Mouse (Mus musculus): Measurements from ENCODE around the gene Lrrc8d. TPM values are rescaled to one million over a fixed set of nuclear protein-coding genes. Genes with fewer than 3 reads are reported as not detected.
A peak's percentile ranks its signal among the peaks of the same experiment; 100 is the strongest.

The Lrrc8d gene
- polyA plus RNA-seq, 1 experiment from 2014 or later: 19.4 TPM

- Histone ChIP-seq H3K9ac (no peak overlapping the region), H3K27me3 (no peaks in the 10 kb centered on the region), H3K4me2 (no peak overlapping the region), H3K4me1 (peaks cover 7% of the 10 kb centered on the region), H3K4me3 (no peak overlapping the region), H3K36me3 (no peaks in the 10 kb centered on the region), H3K9me3 (no peaks in the 10 kb centered on the region), H3K27ac (no peak overlapping the region)
- 81% methylated on average over 12 of the region's 12 CpGs for WGBS
- no peak for ATAC-seq (ENCODE audit: insufficient number of reproducible peaks, insufficient read depth, low FRiP score, low TSS enrichment, low read depth)
These were observed 106.2 kb downstream of the Lrrc8d start for GRCm38 (mm10) chr5:105805955-105806354.

DNA sequence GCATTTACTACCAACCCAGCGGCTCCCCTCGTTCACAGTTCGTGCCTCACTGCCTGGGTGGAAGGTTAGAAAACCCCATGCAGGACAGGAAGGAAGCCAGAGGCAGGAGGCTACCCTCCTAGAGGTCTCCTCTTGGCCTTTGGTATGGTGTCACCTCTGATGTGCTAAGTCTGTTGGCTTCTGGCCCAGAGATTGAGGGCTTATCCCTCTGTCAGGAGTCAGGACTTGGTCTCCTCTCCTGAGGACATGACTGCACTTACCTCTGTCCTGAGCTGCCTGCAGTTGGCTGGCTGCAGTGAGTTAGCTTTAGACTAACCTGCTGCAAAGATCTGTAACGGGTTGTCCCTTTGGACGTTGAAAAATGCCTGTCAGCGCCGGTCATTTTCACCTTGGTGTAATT is 107.7 kb downstream of the Lrrc8d start:
- H3K36me3 ChIP-seq: peaks cover 11% of the 10 kb centered on the region
- H3K9me3 ChIP-seq: peaks cover 7% of the 10 kb centered on the region; the same call in 1 of the 2 replicates
- H3K4me3 ChIP-seq: no peak overlapping the region
- H3K27ac ChIP-seq: no peak overlapping the region
- WGBS: 64% methylated on average over 7 of the region's 7 CpGs
- ATAC-seq (ENCODE audit: insufficient number of reproducible peaks, insufficient read depth, low FRiP score, low TSS enrichment, low read depth): no peak; the same call in 1 of the 2 replicates
- no peak overlapping the region for H3K4me2 ChIP-seq
- H3K9ac ChIP-seq: no peak overlapping the region
- 0 out of 2 replicates have a peak, but pooled peaks cover 6% of the 10 kb centered on the region for H3K4me1 ChIP-seq
- H3K27me3 ChIP-seq: no peaks in the 10 kb centered on the region

GRCm38 (mm10) chr5:105809056-105809455 is 109.3 kb downstream of the Lrrc8d start:
- peaks cover 27% of the 10 kb centered on the region for H3K36me3 ChIP-seq
- ATAC-seq (ENCODE audit: insufficient number of reproducible peaks, insufficient read depth, low FRiP score, low TSS enrichment, low read depth): no peak
- WGBS: 86% methylated on average over 11 of the region's 11 CpGs
- H3K27ac ChIP-seq: no peak overlapping the region
- H3K9ac ChIP-seq: no peak overlapping the region
- H3K4me2 ChIP-seq: no peak overlapping the region
- H3K9me3 ChIP-seq: peaks cover 12% of the 10 kb centered on the region
- H3K27me3 ChIP-seq: no peaks in the 10 kb centered on the region
- H3K4me3 ChIP-seq: no peak overlapping the region
- 0 out of 2 replicates have a peak, but pooled peaks cover 6% of the 10 kb centered on the region for H3K4me1 ChIP-seq

GRCm38 (mm10) chr5:105813036-105813435 is 113.3 kb downstream of the Lrrc8d start:
- Histone ChIP-seq H3K27me3 (no peaks in the 10 kb centered on the region), H3K9ac (no peak overlapping the region), H3K4me2 (no peak overlapping the region), H3K27ac (no peak overlapping the region), H3K36me3 (peaks cover 34% of the 10 kb centered on the region), H3K4me1 (no peaks in the 10 kb centered on the region), H3K4me3 (no peak overlapping the region), H3K9me3 (peaks cover 12% of the 10 kb centered on the region)
- ATAC-seq (ENCODE audit: insufficient number of reproducible peaks, insufficient read depth, low FRiP score, low TSS enrichment, low read depth): no peak
- 95% methylated on average over 14 of the region's 14 CpGs for WGBS

- 94% methylated on average over 10 of the region's 10 CpGs for WGBS
- no peaks in the 10 kb centered on the region for H3K4me1 ChIP-seq
- H3K27me3 ChIP-seq: no peaks in the 10 kb centered on the region
- no peak overlapping the region for H3K4me3 ChIP-seq
- H3K9ac ChIP-seq: no peak overlapping the region
- no peak overlapping the region for H3K27ac ChIP-seq
- H3K9me3 ChIP-seq: peaks cover 12% of the 10 kb centered on the region
- ATAC-seq (ENCODE audit: insufficient number of reproducible peaks, insufficient read depth, low FRiP score, low TSS enrichment, low read depth): no peak
- peaks cover 34% of the 10 kb centered on the region for H3K36me3 ChIP-seq
- H3K4me2 ChIP-seq: no peak overlapping the region
These were observed 114.2 kb downstream of the Lrrc8d start for GRCm38 (mm10) chr5:105813974-105814373.

DNA sequence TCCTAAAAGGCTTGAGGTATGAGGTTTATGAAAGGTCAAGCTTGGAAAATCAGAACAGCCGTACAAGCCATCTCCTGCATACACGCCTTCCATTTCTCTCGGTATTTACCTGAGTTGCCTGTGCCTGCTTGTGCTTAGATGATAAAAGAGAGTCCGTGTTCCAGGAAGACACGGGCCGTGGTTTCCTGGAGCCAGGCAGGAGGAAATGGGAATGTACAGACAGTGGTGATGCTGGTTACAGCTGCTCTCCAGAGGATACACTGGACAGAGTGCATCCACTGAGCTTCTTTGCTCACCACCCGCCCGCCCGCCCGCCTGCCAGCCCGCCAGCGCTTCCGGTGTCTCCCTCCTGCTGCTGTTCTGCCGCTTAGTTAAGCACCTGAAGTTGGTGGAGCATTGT is 116.3 kb downstream of the Lrrc8d start:
- 91% methylated on average over 14 of the region's 14 CpGs for WGBS
- Histone ChIP-seq H3K9me3 (peaks cover 12% of the 10 kb centered on the region), H3K27ac (no peak overlapping the region), H3K4me3 (no peak overlapping the region), H3K27me3 (no peaks in the 10 kb centered on the region), H3K4me1 (no peaks in the 10 kb centered on the region), H3K36me3 (peaks cover 34% of the 10 kb centered on the region), H3K4me2 (no peak overlapping the region), H3K9ac (no peak overlapping the region)
- ATAC-seq (ENCODE audit: insufficient number of reproducible peaks, insufficient read depth, low FRiP score, low TSS enrichment, low read depth): no peak

DNA sequence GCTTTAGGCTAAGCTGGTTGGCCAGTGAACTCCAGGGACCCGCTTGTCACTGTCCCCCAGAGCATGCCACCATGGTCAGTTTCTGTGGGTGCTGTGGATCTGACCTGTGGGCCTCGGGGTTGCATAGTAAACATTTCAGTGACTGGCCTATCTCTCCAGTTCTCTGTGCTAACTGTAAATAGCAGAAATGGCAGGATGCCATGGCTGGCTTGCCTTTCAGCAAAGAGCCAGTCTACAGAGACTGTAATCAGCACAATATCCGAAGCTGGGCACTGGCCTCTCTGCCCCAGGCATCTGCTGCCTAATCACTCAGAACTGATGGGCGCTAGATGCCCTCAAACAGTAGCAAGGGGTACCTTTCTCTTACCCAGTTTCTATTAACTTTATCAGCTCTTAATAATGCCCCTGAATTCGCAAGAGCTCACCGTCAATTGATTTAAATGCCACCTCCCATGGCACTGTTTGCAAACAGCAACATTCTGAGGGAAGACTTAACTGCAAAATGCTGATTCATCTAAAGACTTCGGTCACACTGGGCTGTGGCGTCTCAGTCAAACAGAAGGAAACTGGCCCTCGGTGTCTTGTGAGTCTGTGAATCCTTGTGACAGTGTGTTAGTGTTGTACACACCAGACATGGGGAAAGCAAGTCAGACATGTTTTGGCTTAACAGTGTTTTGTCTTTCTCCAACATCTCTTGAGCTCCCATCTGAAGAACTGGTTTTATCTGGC is 117.6 kb downstream of the Lrrc8d start:
- Histone ChIP-seq H3K4me1 (peaks cover 3% of the 10 kb centered on the region), H3K36me3 (peaks cover 24% of the 10 kb centered on the region), H3K27me3 (no peaks in the 10 kb centered on the region), H3K27ac (no peak overlapping the region), H3K9me3 (peaks cover 5% of the 10 kb centered on the region), H3K9ac (no peak overlapping the region), H3K4me3 (no peak overlapping the region), H3K4me2 (no peak overlapping the region)
- no peak for ATAC-seq (ENCODE audit: insufficient number of reproducible peaks, insufficient read depth, low FRiP score, low TSS enrichment, low read depth)
- WGBS: 85% methylated on average over 9 of the region's 9 CpGs

DNA sequence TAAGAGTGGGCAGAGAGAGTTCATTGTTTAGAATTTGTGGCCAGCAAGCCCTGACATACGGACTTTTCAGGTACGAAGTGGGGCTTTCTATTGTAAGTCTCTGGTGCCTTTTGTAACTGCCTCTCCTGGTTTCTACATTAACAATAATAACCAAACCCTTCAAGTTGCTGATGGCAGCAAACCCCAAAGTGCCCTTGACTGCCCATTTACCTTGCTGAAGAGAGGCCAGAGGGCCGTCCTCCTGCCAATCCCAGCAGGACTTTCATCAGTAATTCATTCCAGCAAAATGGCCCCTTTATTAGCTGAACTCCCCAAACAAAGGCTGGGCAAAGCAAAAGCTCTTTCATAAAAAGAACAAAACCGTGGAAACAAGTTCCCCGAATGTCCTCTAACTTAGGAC is 118.6 kb downstream of the Lrrc8d start:
- Histone ChIP-seq H3K27me3 (no peaks in the 10 kb centered on the region), H3K9ac (no peak overlapping the region), H3K9me3 (no peaks in the 10 kb centered on the region; the same call in 1 of the 2 replicates), H3K36me3 (peaks cover 14% of the 10 kb centered on the region), H3K27ac (no peak overlapping the region), H3K4me3 (no peak overlapping the region), H3K4me2 (no peak overlapping the region), H3K4me1 (peaks cover 13% of the 10 kb centered on the region)
- WGBS: 69% methylated on average over 5 of the region's 5 CpGs
- no peak for ATAC-seq (ENCODE audit: insufficient number of reproducible peaks, insufficient read depth, low FRiP score, low TSS enrichment, low read depth)

DNA sequence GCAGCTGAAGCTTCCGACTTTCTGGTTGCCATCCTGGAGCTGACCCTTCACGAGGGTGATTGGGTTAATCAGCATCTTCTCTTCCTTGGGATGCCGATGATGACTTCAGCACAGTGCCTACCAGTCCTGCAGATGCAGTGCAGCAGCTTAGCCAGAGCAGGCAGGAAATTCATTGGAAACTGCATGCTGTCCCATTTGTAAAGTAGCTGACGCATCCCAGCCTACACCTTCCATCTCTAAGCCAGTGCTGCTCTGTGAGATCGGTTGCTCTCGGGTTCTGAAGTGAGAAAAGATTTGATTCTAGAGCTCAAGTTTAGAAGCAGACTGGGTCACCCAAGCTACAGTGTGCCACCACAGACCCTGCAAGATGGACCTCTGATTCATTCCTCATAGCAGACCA is 121.6 kb downstream of the Lrrc8d start:
- ATAC-seq (ENCODE audit: insufficient number of reproducible peaks, insufficient read depth, low FRiP score, low TSS enrichment, low read depth): no peak
- 82% methylated on average over 6 of the region's 6 CpGs for WGBS
- H3K4me3 ChIP-seq: no peak overlapping the region

DNA sequence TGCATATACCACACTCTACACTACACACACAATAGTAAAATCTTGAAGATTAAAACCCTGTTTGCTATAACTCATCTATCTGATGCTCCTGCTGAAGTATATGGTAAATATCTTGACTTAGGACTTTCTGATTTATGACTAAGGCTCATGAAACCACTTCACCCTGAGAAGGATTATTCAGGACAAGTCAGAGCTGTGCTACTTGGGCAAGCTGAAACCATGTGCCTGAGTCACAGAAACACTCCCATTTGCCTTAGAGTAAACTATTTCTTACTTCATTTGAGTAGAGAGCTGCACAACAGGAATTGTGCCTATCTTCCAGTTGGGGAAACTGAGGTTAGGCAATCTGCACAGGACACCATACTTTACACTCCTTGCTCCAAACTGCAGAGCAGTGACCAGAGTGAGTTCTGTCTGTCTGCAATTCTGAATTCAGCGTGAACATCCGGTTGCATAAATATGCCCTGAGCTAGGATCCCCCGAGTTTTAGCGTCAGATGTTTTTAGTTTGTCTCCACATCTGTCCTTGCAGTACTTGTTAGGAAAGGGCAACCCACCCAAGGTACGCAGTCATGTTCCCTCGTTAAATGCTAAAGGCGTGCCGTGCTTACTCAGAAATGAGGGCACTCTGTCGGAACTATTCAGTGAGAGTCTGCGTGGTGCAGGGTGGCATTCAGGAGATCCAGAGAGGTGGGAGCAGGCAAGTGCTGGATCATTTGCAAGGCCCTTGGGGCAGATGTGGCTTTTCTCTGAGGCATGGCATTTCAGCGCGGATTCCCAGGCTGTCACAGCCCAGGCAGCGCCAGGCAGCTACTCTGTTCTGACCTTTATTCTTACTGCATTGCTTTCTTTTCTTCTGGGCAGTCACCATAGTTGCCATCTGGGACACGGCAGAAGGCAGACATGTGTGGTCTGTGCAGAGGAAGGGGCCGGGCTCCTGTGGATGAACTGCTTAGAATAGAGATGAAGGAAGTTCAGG is 123.0 kb downstream of the Lrrc8d start:
- WGBS: 22% methylated on average over 15 of the region's 15 CpGs
- Histone ChIP-seq H3K4me3 (no peak overlapping the region), H3K4me1 (peaks cover 21% of the 10 kb centered on the region), H3K36me3 (no peaks in the 10 kb centered on the region), H3K9ac (peak overlapping the region; percentile 49; the same call in 1 of the 2 replicates), H3K4me2 (peak overlapping the region; percentile 50), H3K27ac (peak overlapping the region; percentile 57), H3K9me3 (no peaks in the 10 kb centered on the region), H3K27me3 (no peaks in the 10 kb centered on the region)
- ATAC-seq (ENCODE audit: insufficient number of reproducible peaks, insufficient read depth, low FRiP score, low TSS enrichment, low read depth): 0 out of 2 replicates have a peak, but pooled peaks have one; percentile 23

More for the DNA sequence above, 121.6 kb downstream of the Lrrc8d start:
- Histone ChIP-seq H3K9ac (no peak overlapping the region), H3K27ac (no peak overlapping the region), H3K27me3 (no peaks in the 10 kb centered on the region), H3K4me1 (peaks cover 17% of the 10 kb centered on the region), H3K4me2 (no peak overlapping the region), H3K36me3 (no peaks in the 10 kb centered on the region), H3K9me3 (no peaks in the 10 kb centered on the region)

- H3K4me2 ChIP-seq: no peak overlapping the region
- no peak overlapping the region for H3K9ac ChIP-seq
- peaks cover 21% of the 10 kb centered on the region for H3K4me1 ChIP-seq
- H3K27me3 ChIP-seq: no peaks in the 10 kb centered on the region
- no peaks in the 10 kb centered on the region for H3K36me3 ChIP-seq
- H3K9me3 ChIP-seq: no peaks in the 10 kb centered on the region
- 84% methylated on average over 7 of the region's 7 CpGs for WGBS
- ATAC-seq (ENCODE audit: insufficient number of reproducible peaks, insufficient read depth, low FRiP score, low TSS enrichment, low read depth): no peak
- no peak overlapping the region for H3K27ac ChIP-seq
- no peak overlapping the region for H3K4me3 ChIP-seq
These were observed 124.5 kb downstream of the Lrrc8d start for GRCm38 (mm10) chr5:105824282-105824681.

All from embryonic facial prominence, embryonic 13.5 days (tissue).